Mouse (Mus musculus) forebrain, embryonic 11.5 days (tissue): ENCODE results near the gene Rpl10a. TPM values are rescaled to one million over a fixed set of nuclear protein-coding genes. Genes with fewer than 3 reads are reported as not detected.

ENCODE experiments used
- ATAC-seq: fragments of 200-750 bp; cut with Nextera tagmentation; replicated peaks from 2 replicates; pipeline ENCODE4 v1.8.0; 2017; ENCODE audit warnings: moderate TSS enrichment; ENCODE audit not compliant: low FRiP score
- DNase-seq: peaks from one replicate; pipeline ENCODE4 v3.0.0-alpha.2; 2017; ENCODE audit warnings: low spot score
- H3K27ac ChIP-seq: fragments of 300-500 bp; sonication (generic); 2 replicates; pipeline ENCODE4 v1.5.1; 2014; ENCODE audit warnings: low read depth, low read length
- H3K27me3 ChIP-seq: fragments of 300-500 bp; sonication (generic); 2 replicates; pipeline ENCODE4 v1.6.1; 2014; ENCODE audit warnings: mild to moderate bottlenecking, low read length, mixed read lengths; ENCODE audit not compliant: control insufficient read depth, insufficient read depth
- H3K36me3 ChIP-seq: fragments of 300-500 bp; sonication (generic); 2 replicates; pipeline ENCODE4 v1.6.1; 2014; ENCODE audit warnings: mild to moderate bottlenecking, low read length, moderate library complexity, mixed read lengths; ENCODE audit not compliant: control insufficient read depth, insufficient read depth
- H3K4me1 ChIP-seq: fragments of 300-500 bp; sonication (generic); replicated peaks from 2 replicates; pipeline ENCODE4 v1.6.1; 2014; ENCODE audit warnings: low read length, mixed read lengths; ENCODE audit not compliant: control insufficient read depth, insufficient read depth
- H3K4me2 ChIP-seq: fragments of 300-500 bp; sonication (generic); 2 replicates; pipeline ENCODE4 v1.6.1; 2014; ENCODE audit warnings: low read depth, mild to moderate bottlenecking, low read length, moderate library complexity, mixed read lengths; ENCODE audit not compliant: severe bottlenecking
- H3K4me3 ChIP-seq: fragments of 300-500 bp; sonication (generic); 2 replicates; pipeline ENCODE4 v1.5.1; 2014; ENCODE audit warnings: low read depth, low read length
- H3K9ac ChIP-seq: fragments of 300-500 bp; sonication (generic); 2 replicates; pipeline ENCODE4 v1.6.1; 2014; ENCODE audit warnings: low read length
- H3K9me3 ChIP-seq: fragments of 300-500 bp; sonication (generic); 2 replicates; pipeline ENCODE4 v1.6.1; 2016; ENCODE audit warnings: low read length, mixed read lengths; ENCODE audit not compliant: control insufficient read depth
- WGBS: fragments of 180-500 bp; shearing (Covaris S2); extraction: QIAGEN DNeasy Blood & Tissue Kit; methylation state at CpG from one replicate; pipeline ENCODE4 v1.1.7; 2014; 5-methylcytosine and 5-hydroxymethylcytosine counted together
- polyA plus RNA-seq: library from polyadenylated mRNA; unstranded; fragments of >200 nt; fragmentation: Nextera tagmentation; extraction: Ambion mirVana; gene quantifications from 2 replicates; pipeline ENCODE4 v1.2.1, GENCODE M21; 2014

The Rpl10a gene
- polyA plus RNA-seq, 1 experiment from 2014 or later = 490 TPM

DNA sequence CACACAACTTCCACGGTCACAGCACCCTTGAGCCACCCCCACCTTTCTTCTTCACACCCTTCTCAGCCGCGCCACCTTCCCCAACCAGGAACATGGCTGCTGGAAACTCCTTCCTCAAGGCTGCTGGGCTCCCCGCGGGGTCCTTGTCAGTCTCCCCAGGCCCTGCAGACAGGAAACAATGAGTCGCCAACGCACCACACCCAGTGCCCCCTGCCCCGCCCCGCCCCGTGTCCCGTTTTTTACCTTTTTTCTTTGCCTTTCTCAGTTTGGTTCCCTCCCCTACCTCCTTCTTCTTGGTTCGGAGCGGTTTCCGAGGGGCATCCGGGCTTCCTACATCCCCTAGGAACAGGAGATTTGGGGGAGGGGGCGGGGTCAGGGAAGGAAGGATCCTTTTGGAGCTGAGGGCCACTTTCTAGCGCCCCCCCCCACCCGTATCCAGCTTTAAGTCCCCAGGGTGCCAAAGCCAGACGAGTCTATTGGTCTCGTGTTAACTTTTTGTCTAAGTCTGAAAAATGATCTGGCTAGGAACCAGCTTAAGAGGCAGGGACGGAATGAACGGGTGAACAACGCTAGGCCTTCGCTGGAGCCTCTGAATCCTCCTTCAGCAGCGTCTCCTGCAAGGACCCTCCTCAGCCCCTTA lies 34.5 kb downstream of the Rpl10a start:
- WGBS = 1% methylated on average over 25 of the region's 25 CpGs
- no peak for ATAC-seq
- H3K27ac ChIP-seq = no peak overlapping the region

DNA sequence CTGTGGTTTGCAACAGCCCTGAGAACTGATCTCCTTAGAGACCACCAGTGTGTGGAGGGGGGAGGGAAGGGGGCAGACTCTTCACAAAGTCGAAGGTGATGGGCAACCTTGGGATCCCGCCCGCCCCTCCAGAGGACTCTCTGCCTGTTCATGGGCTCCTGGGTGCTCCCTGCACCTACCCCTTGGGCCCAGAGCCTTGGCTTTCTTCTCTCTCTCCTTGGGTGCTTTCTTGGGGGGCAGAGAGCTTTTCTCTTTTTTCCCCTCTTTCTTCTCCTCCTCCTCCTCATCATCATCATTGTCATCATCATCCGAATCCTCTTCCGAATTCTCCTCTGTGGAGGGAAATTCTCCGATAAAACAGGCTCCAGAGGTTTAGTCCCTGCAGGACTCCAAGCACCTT lies 35.2 kb downstream of the Rpl10a start:
- Histone ChIP-seq H3K4me3 (no peak overlapping the region; the same call in 1 of the 2 replicates), H3K9me3 (no peaks in the 10 kb centered on the region), H3K36me3 (no peaks in the 10 kb centered on the region), H3K4me1 (peaks cover 10% of the 10 kb centered on the region; the same call in 1 of the 2 replicates), H3K27me3 (peaks cover 37% of the 10 kb centered on the region), H3K9ac (no peak overlapping the region), H3K4me2 (0 out of 2 replicates have a peak overlapping the region, but pooled peaks have one; percentile 45), H3K27ac (no peak overlapping the region)
- DNase-seq (no peak), ATAC-seq (no peak)
- WGBS = 12% methylated on average over 6 of the region's 6 CpGs

More for the DNA sequence above, 34.5 kb downstream of the Rpl10a start:
- no peak for DNase-seq
- Histone ChIP-seq H3K4me3 (peak overlapping the region; percentile 23), H3K9me3 (no peaks in the 10 kb centered on the region), H3K36me3 (no peaks in the 10 kb centered on the region), H3K4me2 (peak overlapping the region; percentile 50), H3K9ac (peak overlapping the region; percentile 28), H3K4me1 (peaks cover 10% of the 10 kb centered on the region; the same call in 1 of the 2 replicates), H3K27me3 (peaks cover 38% of the 10 kb centered on the region)

DNA sequence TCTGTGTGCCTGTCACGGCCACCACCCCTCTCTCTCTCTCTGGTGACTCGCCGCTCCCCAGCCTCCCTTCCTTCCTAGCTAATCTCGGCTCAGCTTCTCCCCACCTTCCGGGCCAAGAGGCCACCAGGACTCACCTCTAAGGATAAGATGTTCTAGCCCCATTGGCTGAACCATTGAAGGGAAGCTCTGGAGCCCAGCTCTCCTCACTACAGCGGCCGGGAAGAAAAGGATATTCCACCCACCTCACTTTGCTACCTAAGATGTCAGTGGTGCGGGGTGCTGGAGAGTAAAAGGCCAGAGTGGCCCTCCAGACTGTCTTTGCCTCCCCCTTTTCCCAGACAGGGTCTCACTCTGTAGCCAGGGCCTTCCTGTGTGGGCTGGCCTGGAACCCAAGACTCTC lies 36.9 kb downstream of the Rpl10a start, which contains the start of gene Tulp1:
Gene Tulp1 (minus strand): TSS at position 101 of the 400 bp plus-strand sequence.
- 21% methylated on average over 8 of the region's 8 CpGs for WGBS
- Histone ChIP-seq H3K4me1 (peaks cover 10% of the 10 kb centered on the region; the same call in 1 of the 2 replicates), H3K27ac (no peak within 1 kb of the TSS), H3K4me3 (peak within 1 kb of the TSS; percentile 21), H3K36me3 (no peaks in the 10 kb centered on the region), H3K4me2 (peak within 1 kb of the TSS; percentile 45), H3K27me3 (peaks cover 34% of the 10 kb centered on the region), H3K9ac (no peak within 1 kb of the TSS), H3K9me3 (no peaks in the 10 kb centered on the region)
- ATAC-seq = no peak
- DNase-seq = no peak

DNA sequence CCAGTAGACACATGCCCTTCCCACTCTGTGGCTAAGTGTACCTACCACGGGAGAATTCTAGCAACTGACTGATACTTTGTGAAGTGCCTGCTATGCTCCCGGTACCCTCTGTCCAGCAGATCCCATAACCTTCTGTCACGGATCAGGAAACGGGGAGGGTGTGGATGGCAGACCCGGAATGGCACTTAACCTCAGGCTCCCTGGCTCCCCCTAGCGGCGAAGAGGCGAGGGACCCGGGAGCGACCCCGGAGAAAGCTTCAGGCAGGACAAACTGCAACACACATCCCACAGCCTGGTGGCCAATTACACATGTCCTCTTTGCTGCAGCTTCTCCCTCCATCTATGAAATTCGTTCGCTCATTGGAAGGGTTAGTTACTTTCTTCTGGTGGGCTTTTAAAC lies 40.2 kb downstream of the Rpl10a start:
- H3K4me3 ChIP-seq = no peak overlapping the region
- no peak overlapping the region for H3K27ac ChIP-seq
- peaks cover 7% of the 10 kb centered on the region; the same call in 1 of the 2 replicates for H3K4me1 ChIP-seq
- ATAC-seq = no peak
- H3K36me3 ChIP-seq = no peaks in the 10 kb centered on the region
- no peak overlapping the region for H3K4me2 ChIP-seq
- DNase-seq = peak; percentile 91
- peaks cover 21% of the 10 kb centered on the region for H3K27me3 ChIP-seq
- H3K9me3 ChIP-seq = no peaks in the 10 kb centered on the region
- WGBS = 6% methylated on average over 13 of the region's 13 CpGs
- H3K9ac ChIP-seq = no peak overlapping the region

DNA sequence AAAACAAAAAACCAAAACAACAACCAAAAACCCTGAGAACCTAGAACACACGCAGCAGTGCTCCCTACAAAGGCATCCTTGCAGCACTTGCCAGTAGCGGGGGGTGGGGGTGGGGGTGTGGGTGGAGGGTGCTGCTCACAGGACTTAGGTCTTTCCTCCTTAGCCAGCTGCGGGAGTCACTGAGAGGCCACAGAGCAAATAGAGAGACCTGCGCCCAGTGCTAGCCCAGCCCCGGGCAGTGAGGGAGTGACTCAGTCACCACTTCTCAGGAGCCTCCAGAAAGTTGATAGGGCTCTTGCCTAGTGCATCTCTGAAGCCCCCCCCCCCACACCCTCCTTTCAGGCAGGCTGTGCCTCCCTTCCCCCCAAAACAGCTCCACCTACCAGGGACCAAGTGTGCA lies 40.8 kb downstream of the Rpl10a start:
- ATAC-seq = no peak
- no peak for DNase-seq
- H3K36me3 ChIP-seq = no peaks in the 10 kb centered on the region
- H3K27ac ChIP-seq = no peak overlapping the region
- no peaks in the 10 kb centered on the region for H3K9me3 ChIP-seq
- no peak overlapping the region for H3K4me3 ChIP-seq
- H3K4me2 ChIP-seq = no peak overlapping the region
- 79% methylated on average over 5 of the region's 5 CpGs for WGBS
- peaks cover 4% of the 10 kb centered on the region; the same call in 1 of the 2 replicates for H3K4me1 ChIP-seq
- H3K9ac ChIP-seq = no peak overlapping the region
- H3K27me3 ChIP-seq = peaks cover 16% of the 10 kb centered on the region

DNA sequence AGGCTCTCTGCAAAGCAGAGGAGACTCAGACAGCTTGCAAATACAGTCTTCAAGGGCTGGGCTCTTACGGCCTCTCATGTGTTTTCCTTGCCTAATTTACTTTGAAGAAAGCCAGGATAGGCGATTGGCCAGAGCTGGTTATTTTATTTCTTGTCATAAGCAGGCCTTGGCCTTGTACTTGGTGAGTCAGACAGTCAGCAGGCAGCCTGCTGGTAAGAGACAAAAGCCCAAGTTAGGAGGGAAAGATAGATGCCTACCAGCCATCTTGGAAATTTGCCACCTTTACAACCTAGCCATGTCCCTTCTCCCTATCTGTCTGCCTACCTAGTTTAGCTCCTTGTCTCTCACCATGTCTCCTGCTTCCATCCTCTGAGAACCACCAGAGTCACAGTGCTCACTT lies 43.0 kb downstream of the Rpl10a start:
- ATAC-seq = no peak
- H3K27ac ChIP-seq = no peak overlapping the region
- peaks cover 11% of the 10 kb centered on the region for H3K27me3 ChIP-seq
- 76% methylated on average over 2 of the region's 2 CpGs for whole genome bisulfite sequencing
- no peaks in the 10 kb centered on the region for H3K36me3 ChIP-seq
- no peak overlapping the region for H3K9ac ChIP-seq
- no peak overlapping the region for H3K4me3 ChIP-seq
- no peaks in the 10 kb centered on the region for H3K9me3 ChIP-seq
- H3K4me2 ChIP-seq = no peak overlapping the region
- no peaks in the 10 kb centered on the region for H3K4me1 ChIP-seq
- no peak for DNase-seq

DNA sequence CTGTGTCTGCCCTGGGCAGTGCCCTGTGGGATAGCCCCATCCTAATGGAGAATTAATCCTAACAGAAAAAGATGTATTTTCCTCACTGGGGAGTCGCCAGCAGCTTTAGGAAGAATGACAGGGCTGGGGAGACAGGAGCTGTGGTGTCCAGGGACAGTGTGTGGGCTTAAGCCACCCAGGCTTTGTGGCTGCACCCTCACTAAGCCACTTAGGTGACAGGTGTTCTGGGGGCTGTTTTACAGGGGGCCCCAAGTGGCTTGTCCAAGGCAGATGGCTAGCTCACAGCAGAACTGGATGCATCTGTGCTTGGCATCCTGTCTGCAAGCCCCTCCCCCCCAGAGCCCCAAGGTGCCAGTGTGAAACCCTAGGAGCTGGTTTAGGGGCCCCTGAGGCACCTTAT lies 43.7 kb downstream of the Rpl10a start:
- H3K9ac ChIP-seq = no peak overlapping the region
- 70% methylated on average over 1 of the region's 1 CpGs for WGBS
- peaks cover 11% of the 10 kb centered on the region for H3K27me3 ChIP-seq

DNA sequence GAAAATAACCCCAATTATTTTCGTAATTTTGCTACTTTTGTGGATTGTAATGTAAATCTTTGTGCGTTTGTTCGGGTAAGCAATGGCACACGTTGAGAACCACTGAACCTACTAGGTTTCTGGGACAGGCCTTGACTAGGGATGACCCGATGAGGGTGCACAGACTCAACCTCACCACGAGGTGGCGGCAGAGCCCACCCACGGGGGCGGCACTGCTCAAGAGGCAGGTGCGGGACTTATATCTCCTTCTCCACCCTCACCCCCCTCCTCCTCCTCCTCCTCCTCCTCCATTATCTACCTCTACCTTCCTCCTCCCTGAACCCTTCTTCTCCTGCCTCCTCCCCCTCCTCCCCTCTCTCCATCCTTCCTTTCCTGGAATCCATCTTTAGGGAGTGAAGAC lies 45.5 kb downstream of the Rpl10a start:
- 14% methylated on average over 10 of the region's 10 CpGs for WGBS
- Histone ChIP-seq H3K4me3 (no peak overlapping the region), H3K4me2 (no peak overlapping the region), H3K9me3 (no peaks in the 10 kb centered on the region), H3K27ac (no peak overlapping the region), H3K9ac (no peak overlapping the region), H3K27me3 (peaks cover 11% of the 10 kb centered on the region), H3K4me1 (no peaks in the 10 kb centered on the region), H3K36me3 (no peaks in the 10 kb centered on the region)
- ATAC-seq = no peak
- DNase-seq = peak; percentile 79

More for the DNA sequence above, 43.7 kb downstream of the Rpl10a start:
- H3K36me3 ChIP-seq = no peaks in the 10 kb centered on the region
- no peaks in the 10 kb centered on the region for H3K9me3 ChIP-seq
- no peaks in the 10 kb centered on the region for H3K4me1 ChIP-seq
- no peak overlapping the region for H3K27ac ChIP-seq
- no peak overlapping the region for H3K4me3 ChIP-seq
- DNase-seq (no peak), ATAC-seq (no peak)
- H3K4me2 ChIP-seq = no peak overlapping the region

DNA sequence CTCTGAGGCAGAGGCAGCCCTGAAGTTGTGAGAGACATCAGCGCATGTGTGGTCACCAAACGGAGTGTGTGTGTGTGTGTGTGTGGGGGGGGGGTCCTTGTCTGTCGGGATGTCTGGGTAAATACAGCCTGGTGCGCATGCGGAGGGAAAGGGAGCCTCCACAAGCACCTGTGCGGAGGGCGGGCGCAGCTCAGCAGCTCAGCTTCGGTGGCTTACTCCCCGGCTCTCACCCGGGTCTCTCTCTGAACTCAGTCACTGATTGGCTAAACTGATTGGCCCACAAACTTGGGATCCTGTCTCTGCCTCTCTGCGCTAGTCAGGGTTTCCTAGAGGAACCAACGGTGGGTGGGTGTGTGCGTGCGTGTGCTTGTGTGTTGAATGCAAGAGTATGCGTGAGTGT lies 46.2 kb downstream of the Rpl10a start:
- no peaks in the 10 kb centered on the region for H3K4me1 ChIP-seq
- no peak overlapping the region for H3K4me3 ChIP-seq
- 16% methylated on average over 16 of the region's 16 CpGs for WGBS
- ATAC-seq (no peak), DNase-seq (no peak)
- no peak overlapping the region for H3K27ac ChIP-seq
- H3K9me3 ChIP-seq = no peaks in the 10 kb centered on the region
- no peaks in the 10 kb centered on the region for H3K36me3 ChIP-seq
- no peak overlapping the region for H3K9ac ChIP-seq
- H3K4me2 ChIP-seq = no peak overlapping the region
- H3K27me3 ChIP-seq = peaks cover 11% of the 10 kb centered on the region
